Mouse (Mus musculus) layer of hippocampus, postnatal 36 days (tissue): ENCODE measurements around the gene Gm8677. TPM values are rescaled to one million over a fixed set of nuclear protein-coding genes. Genes with fewer than 3 reads are reported as not detected.
"Not testable (repeated sequence)": the region's sequence is repeated elsewhere in the genome, so short reads cannot be mapped to it uniquely, and the experiment has no call there.

Source experiments
- DNase-seq, 2 experiments: peaks; one replicate each; pipeline ENCODE4 v3.0.0; 2022
- total RNA-seq, 2 experiments: library from RNA; stranded (reverse); gene quantifications; 2 replicates each; pipeline ENCODE4 v1.2.3; 2021

Gene Gm8677
- not detected for total RNA-seq

GRCm38 (mm10) chr7:22534787-22535186 lies at the start of gene Gm8677:
Gene Gm8677, minus strand, starts transcription at chr7:22534887.
- not testable (repeated sequence) for DNase-seq

DNA sequence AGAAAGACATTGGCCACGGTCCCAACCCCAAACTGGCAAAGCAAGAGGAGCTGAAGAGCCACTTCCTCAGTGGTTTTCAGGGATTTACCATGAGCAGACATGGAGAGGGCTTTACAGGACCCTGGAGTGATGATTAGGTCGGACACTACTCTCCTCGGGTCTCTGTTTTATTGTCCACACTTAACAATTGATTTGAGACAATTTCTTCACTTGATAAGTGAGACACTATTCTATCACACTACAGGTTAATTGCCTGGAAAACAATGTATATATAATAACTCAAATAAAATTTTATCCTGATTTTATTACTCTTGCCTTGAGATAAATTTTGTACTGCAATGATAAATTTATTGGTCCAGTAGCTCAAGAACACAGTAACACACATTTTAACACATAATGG lies 30.6 kb upstream of the Gm8677 start, which contains the start of gene Gm4201:
Gene Gm4201 (minus strand): TSS at position 101 of the 400 bp plus-strand sequence.
- DNase-seq = not testable (repeated sequence)

- DNase-seq = not testable (repeated sequence)
Observed at GRCm38 (mm10) chr7:22522667-22523066, 12.0 kb downstream of the Gm8677 start, which contains the start of gene Vmn1r152. Gene Vmn1r152, plus strand, starts transcription at chr7:22522967.

DNA sequence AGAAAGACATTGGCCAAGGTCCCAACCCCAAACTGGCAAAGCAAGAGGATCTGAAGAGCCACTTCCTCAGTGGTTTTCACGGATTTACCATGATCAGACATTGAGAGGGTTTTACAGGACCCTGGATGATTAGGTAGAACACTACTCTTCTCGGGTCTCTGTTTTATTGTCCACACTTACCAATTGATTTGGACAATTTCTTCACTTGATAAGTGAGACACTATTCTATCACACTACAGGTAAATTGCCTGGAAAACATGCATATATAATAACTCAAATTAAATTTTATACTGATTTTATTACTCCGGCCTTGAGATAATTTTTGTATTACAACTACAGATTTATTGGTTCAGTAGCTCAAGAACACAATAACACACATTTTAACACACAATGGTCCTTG lies 35.1 kb downstream of the Gm8677 start, which contains the start of gene Vmn1r151:
Gene Vmn1r151 (minus strand): TSS at position 101 of the 400 bp plus-strand sequence.
- DNase-seq = not testable (repeated sequence)

Other genes starting within 250 kb of the Gm8677 start
- gene Gm4187, start 205.2 kb downstream of the Gm8677 start, total RNA-seq = not detected
- gene Gm8660, start 163.8 kb downstream of the Gm8677 start, total RNA-seq = not detected
- not detected for gene Vmn1r148, start 121.3 kb downstream of the Gm8677 start, total RNA-seq
- not detected for gene Vmn1r149, start 96.7 kb downstream of the Gm8677 start, total RNA-seq
- not detected for gene Gm10665, start 70.8 kb downstream of the Gm8677 start, total RNA-seq
- not detected for gene Vmn1r151, start 35.2 kb downstream of the Gm8677 start, total RNA-seq
- not detected for gene Vmn1r152, start 11.9 kb downstream of the Gm8677 start, total RNA-seq
- gene Gm4201, start 30.5 kb upstream of the Gm8677 start, total RNA-seq = not detected
- gene Gm4565, start 53.2 kb upstream of the Gm8677 start, total RNA-seq = not detected
- not detected for gene Vmn1r155, start 123.1 kb upstream of the Gm8677 start, total RNA-seq
- gene Gm8693, start 157.4 kb upstream of the Gm8677 start, total RNA-seq = not detected
- not detected for gene Gm4567, start 184.8 kb upstream of the Gm8677 start, total RNA-seq
- gene Vmn1r157, start 226.8 kb upstream of the Gm8677 start, total RNA-seq = not detected